Mouse (Mus musculus) kidney, adult 2 months (tissue): Measurements from ENCODE around the gene Cd44. TPM values are rescaled to one million over a fixed set of nuclear protein-coding genes. Genes with fewer than 3 reads are reported as not detected.

Experiments used
- DNase-seq: peaks from one replicate; pipeline ENCODE4 v3.0.0; 2021
- H3K27ac ChIP-seq: fragments of 200-500 bp; 2 replicates; pipeline ENCODE4 v1.5.1; 2012; ENCODE audit warnings: low read depth, low read length, control low read depth, inconsistent platforms; ENCODE audit not compliant: insufficient read depth
- H3K27me3 ChIP-seq: fragments of 200-500 bp; replicated peaks from 2 replicates; pipeline ENCODE4 v1.6.1; 2012; ENCODE audit warnings: mild to moderate bottlenecking, moderate library complexity, low read length, inconsistent platforms; ENCODE audit not compliant: control insufficient read depth, insufficient read depth
- H3K36me3 ChIP-seq: fragments of 200-500 bp; 2 replicates; pipeline ENCODE4 v1.6.1; 2012; ENCODE audit warnings: mild to moderate bottlenecking, moderate library complexity, low read length, inconsistent platforms; ENCODE audit not compliant: control insufficient read depth, insufficient read depth
- H3K4me1 ChIP-seq: fragments of 200-500 bp; 2 replicates; pipeline ENCODE4 v1.6.1; 2011; ENCODE audit warnings: low read length; ENCODE audit not compliant: control insufficient read depth, insufficient read depth
- H3K4me3 ChIP-seq: fragments of 200-500 bp; 2 replicates; pipeline ENCODE4 v1.5.1; 2011; ENCODE audit warnings: mild to moderate bottlenecking, low read depth, low read length, control low read depth; ENCODE audit not compliant: insufficient read depth
- CTCF ChIP-seq: fragments of 200-500 bp; conservative IDR thresholded peaks from 2 replicates; pipeline ENCODE4 v1.5.1; 2011; ENCODE audit warnings: low read depth, mild to moderate bottlenecking, control low read depth, low read length, moderate library complexity, mixed read lengths; ENCODE audit not compliant: insufficient read depth, insufficient read length
- POLR2A ChIP-seq: fragments of 200-500 bp; IDR thresholded peaks from one replicate; pipeline ENCODE4 v1.6.1; 2011; ENCODE audit warnings: low read depth, low read length, control low read depth
- WGBS: fragments of 180-500 bp; shearing (Covaris S2); methylation state at CpG from one replicate; pipeline ENCODE4 v1.1.7; 2018; 5-methylcytosine and 5-hydroxymethylcytosine counted together
- polyA plus RNA-seq: library from polyadenylated mRNA; depleted of rRNA; stranded (reverse); fragments of >200 nt; gene quantifications from 2 replicates; pipeline ENCODE4 v1.2.3, GENCODE M21; 2012

Gene Cd44
- polyA plus RNA-seq, 1 experiment: 3.3 TPM

DNA sequence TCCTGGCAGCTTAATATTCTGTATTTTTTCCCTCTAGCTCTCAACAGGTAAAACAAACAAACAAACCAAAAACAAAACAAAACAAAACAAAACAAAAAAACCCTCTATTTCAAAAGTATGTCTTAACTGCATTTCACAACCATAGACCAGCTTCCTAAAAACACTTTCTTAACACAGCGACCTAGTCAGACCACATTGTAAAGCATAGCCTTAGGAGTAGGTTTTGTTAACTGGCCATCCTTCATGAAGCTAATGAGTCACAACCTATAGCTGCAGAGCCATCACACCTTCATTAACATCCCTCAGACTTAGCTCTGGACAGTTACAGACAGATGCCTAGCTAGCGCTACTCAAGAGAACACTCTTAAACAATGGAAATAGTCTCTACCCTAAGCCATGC, 37.9 kb downstream of the Cd44 start:
- Histone ChIP-seq H3K4me1 (no peaks in the 10 kb centered on the region), H3K4me3 (no peak overlapping the region), H3K27ac (no peak overlapping the region), H3K27me3 (no peaks in the 10 kb centered on the region), H3K36me3 (no peaks in the 10 kb centered on the region)
- TF ChIP-seq CTCF (no peak), POLR2A (no peak)
- WGBS: 85% methylated on average over 2 of the region's 2 CpGs
- DNase-seq: no peak

- no peak overlapping the region for H3K27ac ChIP-seq
- 62% methylated on average over 7 of the region's 7 CpGs for WGBS
- no peak for DNase-seq
Measured at GRCm38 (mm10) chr2:102862706-102863105, 38.8 kb downstream of the Cd44 start.

GRCm38 (mm10) chr2:102858271-102858670, 43.2 kb downstream of the Cd44 start:
- DNase-seq: no peak
- no peaks in the 10 kb centered on the region for H3K36me3 ChIP-seq
- H3K27ac ChIP-seq: no peak overlapping the region
- 94% methylated on average over 6 of the region's 6 CpGs for whole genome bisulfite sequencing
- TF ChIP-seq POLR2A (no peak), CTCF (no peak)
- H3K27me3 ChIP-seq: no peaks in the 10 kb centered on the region
- H3K4me1 ChIP-seq: no peaks in the 10 kb centered on the region
- H3K4me3 ChIP-seq: no peak overlapping the region

More at GRCm38 (mm10) chr2:102862706-102863105, 38.8 kb downstream of the Cd44 start:
- TF ChIP-seq POLR2A (no peak), CTCF (no peak)
- H3K4me3 ChIP-seq: no peak overlapping the region
- H3K36me3 ChIP-seq: no peaks in the 10 kb centered on the region
- H3K4me1 ChIP-seq: no peaks in the 10 kb centered on the region
- H3K27me3 ChIP-seq: no peaks in the 10 kb centered on the region

- Histone ChIP-seq H3K4me1 (no peaks in the 10 kb centered on the region), H3K27me3 (no peaks in the 10 kb centered on the region), H3K4me3 (no peak overlapping the region), H3K27ac (no peak overlapping the region), H3K36me3 (no peaks in the 10 kb centered on the region)
- TF ChIP-seq POLR2A (no peak), CTCF (no peak)
- WGBS: 93% methylated on average over 3 of the region's 3 CpGs
- no peak for DNase-seq
Measured at GRCm38 (mm10) chr2:102853297-102853696, 48.2 kb downstream of the Cd44 start.

DNA sequence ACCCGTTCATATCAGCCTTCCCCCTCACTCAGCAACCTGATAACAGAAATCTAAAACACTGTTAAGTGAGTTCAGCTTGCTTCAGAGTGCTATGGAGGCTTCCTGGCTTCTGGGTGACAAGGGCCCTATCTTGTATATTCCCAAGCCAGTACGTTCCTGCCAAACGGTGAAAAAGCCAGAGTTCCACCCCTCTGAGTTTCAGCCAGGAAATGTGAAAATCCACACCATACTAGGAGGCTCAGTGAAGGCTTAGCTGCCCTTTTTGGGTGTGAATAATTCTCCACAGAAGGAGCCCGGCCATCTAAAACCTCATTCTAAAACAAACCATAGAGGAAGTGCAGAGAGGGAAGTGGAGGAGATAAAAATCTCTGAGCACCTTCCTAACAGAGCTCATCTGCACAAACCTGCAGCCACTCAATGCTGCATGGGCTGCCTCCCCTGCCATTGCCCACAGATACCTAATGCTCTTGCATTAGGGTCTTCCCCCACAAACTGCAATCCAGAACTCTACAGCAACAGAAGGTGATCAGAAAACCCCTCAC, 49.5 kb downstream of the Cd44 start:
- H3K27me3 ChIP-seq: no peaks in the 10 kb centered on the region
- no peak for DNase-seq
- no peak overlapping the region for H3K4me3 ChIP-seq
- no peaks in the 10 kb centered on the region for H3K36me3 ChIP-seq
- H3K27ac ChIP-seq: no peak overlapping the region
- TF ChIP-seq CTCF: no peak
- H3K4me1 ChIP-seq: no peaks in the 10 kb centered on the region
- WGBS: 45% methylated on average over 4 of the region's 4 CpGs

DNA sequence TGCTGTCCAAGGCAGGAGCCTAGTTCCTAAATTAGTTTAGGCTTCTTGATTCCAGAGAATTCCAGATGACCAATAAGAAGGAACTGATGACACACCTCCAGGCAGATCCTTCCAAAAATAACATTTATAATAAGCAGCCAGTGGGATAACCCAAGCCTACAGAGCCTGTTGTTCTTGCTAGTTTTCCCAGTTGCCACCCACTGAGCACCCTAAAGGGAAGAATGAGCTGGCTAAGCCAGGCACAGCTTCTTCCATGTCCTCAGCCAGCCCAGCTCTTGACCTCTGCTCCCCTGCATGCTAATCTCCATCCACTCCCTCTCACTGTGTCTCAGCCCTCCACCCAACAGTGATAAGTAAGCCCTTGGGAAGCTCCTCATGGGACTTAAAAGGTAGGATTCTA, 51.4 kb downstream of the Cd44 start:
- H3K4me3 ChIP-seq: no peak overlapping the region
- no peaks in the 10 kb centered on the region for H3K4me1 ChIP-seq
- H3K36me3 ChIP-seq: no peaks in the 10 kb centered on the region
- no peak for TF ChIP-seq CTCF
- no peak for TF ChIP-seq POLR2A
- no peaks in the 10 kb centered on the region for H3K27me3 ChIP-seq
- no peak for DNase-seq
- no peak overlapping the region for H3K27ac ChIP-seq

DNA sequence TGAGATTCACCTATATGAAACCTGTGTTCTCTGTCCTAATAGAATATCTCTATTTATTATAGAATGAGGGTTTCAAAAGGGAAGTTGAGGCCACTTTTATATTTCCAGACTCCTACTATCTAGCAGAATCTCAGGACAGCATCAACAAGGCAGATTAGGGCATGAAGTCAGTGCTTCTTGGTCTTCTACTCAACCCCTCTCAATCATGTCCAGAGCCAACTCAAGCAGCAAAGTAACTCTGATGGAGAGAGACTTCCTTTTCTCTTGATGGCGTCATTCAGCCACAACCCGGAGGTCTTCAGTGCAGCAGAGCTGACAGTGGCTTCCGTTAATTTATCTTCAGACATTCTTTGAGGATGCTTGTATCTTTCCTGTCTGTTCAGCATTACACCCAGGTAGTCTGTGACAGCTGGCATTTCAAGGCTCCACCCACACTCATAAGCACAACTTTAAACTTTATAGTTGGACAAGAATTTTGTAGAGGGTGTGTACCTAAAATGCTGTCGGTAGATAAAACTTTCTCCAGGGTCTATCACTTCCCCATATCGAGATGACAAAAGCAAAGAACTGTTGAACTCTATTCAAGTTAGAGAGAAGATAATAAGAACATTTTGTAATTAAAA, 52.5 kb downstream of the Cd44 start:
- Histone ChIP-seq H3K27ac (no peak overlapping the region), H3K36me3 (no peaks in the 10 kb centered on the region), H3K27me3 (no peaks in the 10 kb centered on the region), H3K4me1 (no peaks in the 10 kb centered on the region), H3K4me3 (no peak overlapping the region)
- TF ChIP-seq POLR2A: no peak
- no peak for TF ChIP-seq CTCF
- WGBS: 85% methylated on average over 5 of the region's 5 CpGs
- no peak for DNase-seq

DNA sequence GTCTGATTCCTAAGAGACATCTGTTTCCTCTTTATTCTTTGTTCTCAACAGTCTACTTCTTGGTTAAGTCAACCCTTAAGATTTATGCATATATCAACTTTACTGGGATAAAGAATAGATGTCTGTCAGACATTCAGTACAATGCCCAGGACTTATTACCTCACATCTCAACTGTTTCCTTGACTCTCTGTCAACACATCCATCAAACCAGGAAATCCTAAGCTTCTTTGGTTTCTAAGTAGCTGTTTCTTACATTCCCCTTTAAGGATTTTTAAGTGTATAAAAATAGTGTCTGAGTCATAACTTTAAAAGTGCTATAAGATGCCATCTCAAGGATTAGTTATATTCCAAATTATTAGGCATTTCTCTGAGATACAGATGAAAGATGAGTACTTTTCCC, 60.2 kb downstream of the Cd44 start:
- Histone ChIP-seq H3K27ac (no peak overlapping the region), H3K4me3 (no peak overlapping the region), H3K4me1 (no peaks in the 10 kb centered on the region), H3K36me3 (no peaks in the 10 kb centered on the region), H3K27me3 (no peaks in the 10 kb centered on the region; the same call in 1 of the 2 replicates)
- no peak for TF ChIP-seq CTCF
- no peak for TF ChIP-seq POLR2A
- DNase-seq: no peak
